Mouse (Mus musculus) thymus, postnatal 10 days (tissue): ENCODE results near the gene Eif4ebp2.
A peak's percentile ranks its signal among the peaks of the same experiment; 100 is the strongest.
"Not testable (repeated sequence)": the region's sequence is repeated elsewhere in the genome, so short reads cannot be mapped to it uniquely, and the experiment has no call there.

Experiments
- DNase-seq, 2 experiments: peaks; one replicate each; pipeline ENCODE4 v3.0.0; 2021; ENCODE audit warnings: low spot score in 2 of 2

Gene Eif4ebp2

DNA sequence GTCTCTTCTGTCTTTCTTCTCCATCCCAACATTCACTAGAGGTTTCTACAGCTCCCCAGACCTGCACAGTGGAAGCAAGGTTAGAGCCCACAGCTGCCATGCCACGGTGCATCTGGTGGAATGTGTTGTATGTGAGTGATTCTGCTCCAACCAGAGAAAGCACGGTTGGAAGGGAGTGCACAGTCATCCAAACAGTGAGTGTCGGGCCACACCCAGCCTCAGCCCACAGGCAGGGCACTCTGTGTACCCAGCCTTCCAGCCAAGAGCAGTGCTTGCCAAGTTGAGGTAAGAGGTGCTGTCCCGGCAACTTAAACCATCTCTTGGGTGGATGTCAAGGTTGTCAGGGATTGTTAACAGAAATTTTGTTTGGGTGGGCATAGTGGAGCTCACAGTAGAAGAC, 12.5 kb upstream of the Eif4ebp2 start:
- no peak for DNase-seq

DNA sequence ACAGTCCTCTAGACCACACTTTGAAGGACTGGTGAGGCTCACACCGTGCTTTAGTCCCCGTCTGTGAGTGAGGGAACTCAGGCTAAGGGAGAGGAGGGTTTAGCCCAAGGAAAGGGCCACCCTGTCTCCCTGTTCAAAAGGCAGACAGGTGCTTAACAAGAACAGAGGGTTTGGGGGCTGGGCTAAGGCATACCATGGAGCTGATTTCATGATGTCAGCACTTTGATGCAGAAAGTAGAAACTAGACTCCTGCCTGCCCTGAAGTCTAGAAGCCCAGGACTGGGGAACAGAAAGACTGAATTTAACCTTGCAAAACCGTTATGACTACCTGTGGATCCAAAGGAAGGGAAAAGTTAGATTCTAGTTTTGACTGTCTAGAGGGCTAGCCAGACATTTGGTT, 4.7 kb upstream of the Eif4ebp2 start:
- DNase-seq = no peak

DNA sequence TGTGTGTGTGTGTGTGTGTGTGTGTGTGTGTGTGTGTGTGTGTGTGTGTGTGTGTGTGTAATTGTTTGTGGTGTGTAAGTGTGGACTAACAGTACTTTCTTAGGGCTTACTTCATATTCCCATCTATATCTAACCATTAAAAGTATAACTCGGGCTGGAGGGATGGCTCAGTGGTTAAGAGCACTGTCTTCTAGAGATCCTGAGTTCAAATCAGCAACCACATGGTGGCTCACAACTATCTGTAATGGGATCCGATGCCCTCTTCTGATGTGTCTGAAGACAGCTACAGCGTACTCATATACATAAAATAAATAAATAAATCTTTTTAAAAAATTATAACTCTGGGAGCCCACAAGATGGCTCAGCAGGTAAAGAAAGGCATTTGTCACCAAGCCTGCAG, 710 bp upstream of the Eif4ebp2 start:
- not testable (repeated sequence) for DNase-seq

DNA sequence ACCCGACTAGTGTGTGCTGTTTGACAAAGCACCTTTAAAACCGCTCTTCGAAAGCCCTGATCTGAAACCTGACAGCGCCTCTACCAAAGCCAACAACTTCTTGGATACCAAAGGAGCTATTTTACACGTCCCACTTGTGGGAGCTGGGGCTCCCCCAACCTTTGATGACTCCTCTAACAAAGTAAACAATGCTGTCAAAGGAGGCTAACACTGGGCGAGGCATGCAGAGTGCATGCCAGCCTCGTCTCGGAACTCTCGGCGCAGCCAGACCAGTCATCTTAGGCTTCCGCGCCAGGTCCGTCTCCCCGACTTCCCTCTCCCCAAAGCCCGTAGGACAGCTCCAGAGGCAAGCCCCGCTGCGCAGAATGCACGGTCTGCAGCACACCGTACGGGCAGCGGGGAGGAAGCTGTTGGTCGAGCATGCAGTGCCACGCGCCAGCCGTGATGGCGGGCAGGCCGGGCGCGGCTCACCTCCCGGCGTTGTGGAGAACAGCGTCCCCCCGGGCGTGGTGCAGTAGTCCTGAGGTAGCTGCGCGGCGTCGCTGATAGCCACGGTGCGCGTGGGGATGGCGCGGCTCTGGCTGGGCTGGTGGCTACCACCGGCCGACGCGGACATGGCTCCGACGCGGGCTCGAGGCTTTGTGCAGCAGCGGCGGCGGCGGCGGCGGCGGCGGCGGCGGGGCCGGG, 387 bp downstream of the Eif4ebp2 start:
- DNase-seq = peak; percentile 43 to 57

GRCm38 (mm10) chr10:61451463-61451930, 964 bp downstream of the Eif4ebp2 start:
- DNase-seq = peak; percentile 24 to 36

DNA sequence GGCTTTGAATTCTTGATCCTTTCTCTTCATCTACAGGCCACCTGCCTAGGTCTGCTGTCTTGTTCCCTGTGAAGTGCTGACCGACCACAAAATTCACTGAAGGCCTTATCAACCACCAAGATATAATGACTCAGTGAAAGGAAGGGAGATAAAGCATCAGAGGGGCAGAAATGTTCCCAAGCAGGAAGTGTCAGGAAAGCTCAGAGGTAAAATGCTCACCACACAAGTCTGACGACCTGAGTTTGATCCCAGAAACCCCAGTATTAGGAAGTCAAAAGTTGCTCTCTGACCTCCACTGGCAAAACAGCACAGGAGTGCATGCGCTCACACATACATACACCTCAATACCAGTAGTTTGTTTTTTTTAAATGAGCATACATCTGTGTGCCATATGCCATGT, 3.6 kb downstream of the Eif4ebp2 start:
- DNase-seq = no peak

GRCm38 (mm10) chr10:61447581-61448353, 4.7 kb downstream of the Eif4ebp2 start:
- no peak for DNase-seq

GRCm38 (mm10) chr10:61445016-61445415, 7.4 kb downstream of the Eif4ebp2 start:
- no peak for DNase-seq

DNA sequence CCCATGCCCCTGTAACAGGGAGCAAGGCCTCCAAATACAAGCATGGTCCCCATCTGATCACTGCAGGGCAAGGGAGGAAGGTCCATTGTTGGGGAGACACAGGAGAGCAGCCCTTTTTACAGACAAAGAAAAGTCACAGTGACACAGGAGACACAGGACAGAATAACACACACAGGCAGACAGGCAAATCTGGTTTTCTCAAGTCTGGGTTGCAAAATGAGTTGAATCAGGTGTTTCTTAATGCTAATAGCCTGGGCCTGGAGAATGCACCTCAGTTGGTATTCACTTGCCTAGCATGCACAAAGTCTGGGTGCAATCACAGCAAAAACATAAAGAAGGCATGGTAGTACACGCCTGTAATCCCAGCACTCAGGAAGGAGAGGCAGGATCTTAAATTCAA, 8.6 kb downstream of the Eif4ebp2 start:
- DNase-seq = no peak

GRCm38 (mm10) chr10:61443456-61443855, 9.0 kb downstream of the Eif4ebp2 start:
- no peak for DNase-seq

DNA sequence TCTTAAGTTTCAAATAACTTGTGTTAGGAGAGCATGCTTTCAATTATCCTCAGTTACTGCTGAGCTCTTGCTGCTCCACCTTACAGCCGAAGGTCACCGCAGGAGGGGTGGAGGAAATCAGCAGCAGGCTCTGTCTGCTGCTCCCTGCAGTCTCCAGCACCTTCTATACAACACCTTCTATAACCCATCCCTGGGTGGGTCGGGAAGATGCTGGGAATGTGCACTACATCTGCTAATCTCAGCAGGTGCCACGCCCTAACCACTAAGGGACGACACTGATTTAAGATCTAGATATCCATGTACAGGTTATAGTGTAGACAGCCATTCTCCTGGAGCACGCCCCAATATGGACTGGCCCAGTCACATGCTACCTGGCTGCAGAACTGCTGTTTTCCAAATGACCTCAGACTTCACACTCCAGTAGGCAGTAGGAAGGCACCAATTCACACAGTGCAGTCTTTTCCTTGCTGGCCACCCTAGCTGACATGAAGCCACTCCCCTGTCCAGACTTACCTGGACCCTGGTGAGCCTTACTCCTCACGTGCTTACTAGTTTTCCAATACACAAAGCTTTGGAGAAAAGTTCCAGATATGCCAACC, 12.2 kb downstream of the Eif4ebp2 start:
- DNase-seq = no peak

DNA sequence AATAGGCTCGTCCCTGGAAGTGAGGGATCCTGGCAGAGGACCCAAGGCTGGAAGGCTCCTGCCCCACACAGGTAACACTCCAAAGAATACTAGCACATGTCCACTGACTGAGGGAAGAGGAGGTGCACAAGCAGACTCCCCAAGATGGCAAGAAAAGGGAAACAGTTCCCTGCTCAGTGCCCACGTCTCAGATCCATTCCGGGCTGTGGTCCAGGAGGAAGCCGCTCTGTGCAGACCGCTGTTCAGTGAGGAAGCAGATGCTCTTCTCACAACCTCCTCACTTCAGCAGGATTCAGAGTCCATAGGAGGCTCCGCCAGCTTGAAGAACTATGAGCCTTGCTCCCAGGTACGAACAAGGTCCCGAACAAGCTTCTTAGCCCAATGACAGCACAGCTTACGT, 21.1 kb downstream of the Eif4ebp2 start:
- DNase-seq = no peak

DNA sequence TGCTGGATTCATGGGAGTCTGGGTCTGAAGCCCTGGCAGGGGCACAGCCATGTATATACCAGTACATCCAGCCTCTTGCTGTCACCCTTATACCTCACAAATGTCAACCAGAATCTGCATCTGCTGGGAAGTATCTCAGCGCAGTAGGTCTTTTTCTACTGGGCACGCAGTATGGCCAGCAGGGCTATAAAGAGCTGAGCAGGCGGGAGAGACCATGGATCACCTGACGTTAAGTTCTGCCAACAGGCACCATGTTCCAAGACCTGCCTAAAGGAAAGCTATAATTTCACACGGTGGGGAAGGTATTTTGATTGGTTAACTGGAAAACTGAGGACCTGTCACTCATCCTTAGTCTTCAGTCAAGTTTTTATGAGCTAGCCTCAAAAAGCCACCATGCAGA, 23.4 kb downstream of the Eif4ebp2 start:
- DNase-seq = no peak

DNA sequence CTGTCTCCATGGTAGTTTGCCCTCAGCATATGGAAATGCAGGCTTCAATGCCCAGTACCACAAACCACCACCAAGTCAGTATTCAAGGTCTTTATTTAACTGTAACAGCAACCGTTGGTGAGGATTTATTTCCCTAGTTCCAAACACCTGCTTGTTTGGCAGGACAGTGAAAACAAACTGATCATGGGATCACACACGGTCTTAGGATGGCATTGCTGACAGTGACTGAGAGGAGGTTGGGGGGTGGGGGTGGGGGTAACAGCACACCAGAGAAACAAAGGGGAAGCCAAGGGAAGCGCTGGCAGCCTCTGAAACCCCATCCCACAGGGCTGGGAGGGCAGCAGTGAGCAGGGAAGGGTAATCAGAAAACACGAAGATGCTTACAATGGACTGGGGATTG, 24.0 kb downstream of the Eif4ebp2 start:
- DNase-seq = no peak

- no peak for DNase-seq
Measured at GRCm38 (mm10) chr10:61427951-61428350, 24.5 kb downstream of the Eif4ebp2 start.

GRCm38 (mm10) chr10:61426251-61426757, 26.2 kb downstream of the Eif4ebp2 start:
- no peak for DNase-seq

DNA sequence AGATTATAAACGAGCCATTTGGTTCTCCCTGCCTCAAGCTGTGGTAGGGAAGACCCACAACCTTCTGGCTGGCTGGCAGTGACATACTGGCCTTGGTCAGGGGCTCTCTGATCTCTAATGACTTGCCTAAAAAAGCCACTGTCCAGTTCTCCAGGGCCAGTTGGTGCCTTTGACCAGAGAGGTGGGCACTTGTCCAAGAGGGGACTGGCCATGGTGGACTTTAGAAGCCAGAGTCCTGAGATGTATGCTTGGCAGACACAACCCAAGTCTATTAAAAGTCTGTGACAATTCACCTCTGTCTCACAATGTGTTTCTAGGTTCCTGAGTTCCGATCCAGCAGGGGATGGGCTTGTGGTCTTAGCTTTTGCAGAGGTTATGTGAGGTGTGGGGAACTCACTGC, 27.4 kb downstream of the Eif4ebp2 start:
- DNase-seq = no peak

DNA sequence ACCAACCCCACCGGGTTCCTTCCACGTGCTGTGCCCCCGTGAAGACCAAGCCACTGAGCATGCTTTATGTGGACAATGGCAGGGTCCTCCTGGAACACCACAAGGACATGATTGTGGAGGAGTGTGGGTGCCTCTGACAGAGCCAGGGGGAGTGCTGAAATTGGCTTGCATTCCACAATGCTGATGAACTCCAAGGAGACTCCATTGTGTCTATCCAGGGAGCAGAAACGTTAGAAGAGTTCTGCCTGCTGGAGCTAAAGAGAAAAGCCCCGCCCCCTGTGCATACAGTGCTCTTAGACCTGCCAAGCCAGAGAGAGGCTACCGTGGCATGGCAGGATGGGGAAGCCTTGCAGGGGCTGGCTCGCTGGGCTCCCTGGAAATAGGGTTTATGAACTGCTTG, 28.0 kb downstream of the Eif4ebp2 start:
- DNase-seq = no peak

DNA sequence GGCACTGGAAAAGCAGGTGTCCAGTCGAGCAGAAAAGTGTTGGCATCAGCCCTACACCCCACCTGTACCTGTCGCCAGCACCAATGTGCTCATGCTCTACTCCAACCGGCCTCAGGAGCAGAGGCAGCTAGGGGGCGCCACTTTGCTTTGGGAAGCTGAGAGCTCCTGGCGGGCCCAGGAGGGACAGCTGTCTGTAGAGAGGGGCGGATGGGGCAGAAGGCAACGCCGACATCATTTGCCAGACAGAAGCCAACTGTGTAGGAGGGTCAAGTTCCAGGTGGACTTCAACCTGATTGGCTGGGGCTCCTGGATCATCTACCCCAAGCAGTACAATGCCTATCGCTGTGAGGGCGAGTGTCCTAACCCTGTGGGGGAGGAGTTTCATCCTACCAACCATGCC, 29.2 kb downstream of the Eif4ebp2 start:
- DNase-seq = peak; percentile 15 to 61

DNA sequence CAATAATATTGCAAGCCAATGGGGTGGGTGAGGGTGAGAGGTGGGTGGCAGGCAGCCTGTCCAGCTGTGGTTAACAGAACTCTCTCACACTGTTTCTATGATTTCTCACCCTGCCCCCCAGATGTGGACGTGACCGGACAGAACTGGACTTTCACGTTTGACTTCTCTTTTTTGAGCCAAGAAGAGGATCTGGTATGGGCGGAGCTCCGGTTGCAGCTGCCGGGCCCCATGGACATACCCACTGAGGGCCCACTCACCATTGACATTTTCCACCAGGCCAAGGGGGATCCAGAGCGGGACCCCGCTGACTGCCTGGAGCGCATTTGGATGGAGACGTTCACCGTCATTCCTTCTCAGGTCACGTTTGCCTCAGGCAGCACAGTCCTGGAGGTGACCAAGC, 29.6 kb downstream of the Eif4ebp2 start:
- no peak for DNase-seq

DNA sequence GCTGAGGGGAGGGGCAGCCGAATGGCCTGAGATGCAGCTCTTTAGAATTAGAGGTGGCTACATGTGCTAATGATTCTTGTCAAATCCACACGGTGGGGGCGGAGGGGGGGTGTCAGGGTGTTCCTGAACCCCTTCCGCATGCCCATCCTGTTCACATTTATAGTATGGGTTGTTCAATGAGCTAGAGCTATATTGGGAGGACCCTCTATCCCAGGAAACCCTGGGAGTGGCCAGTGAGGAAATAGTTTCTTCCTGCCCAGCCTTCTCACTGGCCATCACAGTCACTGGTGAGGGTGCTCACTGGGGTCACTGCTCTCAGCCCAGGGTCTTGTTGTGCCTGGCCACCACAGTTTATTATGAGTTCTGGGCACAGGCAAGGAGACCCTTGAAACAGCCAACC, 32.5 kb downstream of the Eif4ebp2 start:
- no peak for DNase-seq

DNA sequence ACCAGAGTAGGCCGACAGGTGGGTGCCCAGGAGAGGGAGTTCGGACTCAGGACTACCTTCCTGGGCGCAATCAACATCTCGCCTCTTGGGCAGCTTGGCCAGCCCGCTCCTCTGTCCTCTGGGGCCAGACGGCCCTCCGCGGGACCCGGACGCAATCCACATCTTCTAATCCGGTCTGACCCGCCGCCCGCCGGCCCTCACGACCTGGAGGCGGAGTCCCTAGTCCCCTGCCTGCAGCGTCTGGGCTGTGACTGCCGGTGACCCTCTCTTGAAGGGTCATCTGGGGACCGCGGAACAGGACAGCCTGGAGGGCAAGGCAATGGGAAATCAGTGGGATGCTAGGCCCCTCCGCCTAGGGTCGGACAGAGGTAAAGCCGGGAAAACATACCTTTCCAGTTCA, 33.3 kb downstream of the Eif4ebp2 start:
- DNase-seq = no peak
